Mouse (Mus musculus) midbrain, embryonic 16.5 days (tissue): Measurements from ENCODE around the gene Nfe2l2. TPM values are rescaled to one million over a fixed set of nuclear protein-coding genes. Genes with fewer than 3 reads are reported as not detected.

Experiments used
- ATAC-seq: fragments of 200-750 bp; cut with Nextera tagmentation; 2 replicates; pipeline ENCODE4 v1.8.0; 2017; ENCODE audit warnings: moderate TSS enrichment
- H3K27ac ChIP-seq: fragments of 300-500 bp; sonication (generic); 2 replicates; pipeline ENCODE4 v1.5.1; 2014; ENCODE audit warnings: mild to moderate bottlenecking, low read length, mixed read lengths
- H3K27me3 ChIP-seq: fragments of 300-500 bp; sonication (generic); 2 replicates; pipeline ENCODE4 v1.6.1; 2014; ENCODE audit warnings: low read depth, low read length, mixed read lengths; ENCODE audit not compliant: control insufficient read depth, insufficient read depth
- H3K36me3 ChIP-seq: fragments of 300-500 bp; sonication (generic); 2 replicates; pipeline ENCODE4 v1.6.1; 2014; ENCODE audit warnings: mild to moderate bottlenecking, low read length, moderate library complexity, mixed read lengths; ENCODE audit not compliant: control insufficient read depth, insufficient read depth
- H3K4me1 ChIP-seq: fragments of 300-500 bp; sonication (generic); 2 replicates; pipeline ENCODE4 v1.6.1; 2014; ENCODE audit warnings: mild to moderate bottlenecking, low read length, mixed read lengths; ENCODE audit not compliant: control insufficient read depth, insufficient read depth
- H3K4me2 ChIP-seq: fragments of 300-500 bp; sonication (generic); 2 replicates; pipeline ENCODE4 v1.6.1; 2014; ENCODE audit warnings: mild to moderate bottlenecking, low read length, mixed read lengths
- H3K4me3 ChIP-seq: fragments of 300-500 bp; sonication (generic); 2 replicates; pipeline ENCODE4 v1.5.1; 2014; ENCODE audit warnings: low read depth, mild to moderate bottlenecking, low read length, moderate library complexity, mixed read lengths
- H3K9ac ChIP-seq: fragments of 300-500 bp; sonication (generic); 2 replicates; pipeline ENCODE4 v1.6.1; 2014; ENCODE audit warnings: low read depth, low read length, mixed read lengths
- H3K9me3 ChIP-seq: fragments of 300-500 bp; sonication (generic); replicated peaks from 2 replicates; pipeline ENCODE4 v1.6.1; 2014; ENCODE audit warnings: mild to moderate bottlenecking, low read length, mixed read lengths; ENCODE audit not compliant: control insufficient read depth, poor library complexity, severe bottlenecking
- WGBS: fragments of 180-500 bp; shearing (Covaris S2); extraction: QIAGEN DNeasy Blood & Tissue Kit; methylation state at CpG from one replicate; pipeline ENCODE4 v1.1.7; 2014; 5-methylcytosine and 5-hydroxymethylcytosine counted together
- polyA plus RNA-seq: library from polyadenylated mRNA; unstranded; fragments of >200 nt; fragmentation: Nextera tagmentation; extraction: Ambion mirVana; gene quantifications from 2 replicates; pipeline ENCODE4 v1.2.1, GENCODE M21; 2015

Nfe2l2 gene
- polyA plus RNA-seq, 1 experiment from 2014 or later = 9.3 TPM

DNA sequence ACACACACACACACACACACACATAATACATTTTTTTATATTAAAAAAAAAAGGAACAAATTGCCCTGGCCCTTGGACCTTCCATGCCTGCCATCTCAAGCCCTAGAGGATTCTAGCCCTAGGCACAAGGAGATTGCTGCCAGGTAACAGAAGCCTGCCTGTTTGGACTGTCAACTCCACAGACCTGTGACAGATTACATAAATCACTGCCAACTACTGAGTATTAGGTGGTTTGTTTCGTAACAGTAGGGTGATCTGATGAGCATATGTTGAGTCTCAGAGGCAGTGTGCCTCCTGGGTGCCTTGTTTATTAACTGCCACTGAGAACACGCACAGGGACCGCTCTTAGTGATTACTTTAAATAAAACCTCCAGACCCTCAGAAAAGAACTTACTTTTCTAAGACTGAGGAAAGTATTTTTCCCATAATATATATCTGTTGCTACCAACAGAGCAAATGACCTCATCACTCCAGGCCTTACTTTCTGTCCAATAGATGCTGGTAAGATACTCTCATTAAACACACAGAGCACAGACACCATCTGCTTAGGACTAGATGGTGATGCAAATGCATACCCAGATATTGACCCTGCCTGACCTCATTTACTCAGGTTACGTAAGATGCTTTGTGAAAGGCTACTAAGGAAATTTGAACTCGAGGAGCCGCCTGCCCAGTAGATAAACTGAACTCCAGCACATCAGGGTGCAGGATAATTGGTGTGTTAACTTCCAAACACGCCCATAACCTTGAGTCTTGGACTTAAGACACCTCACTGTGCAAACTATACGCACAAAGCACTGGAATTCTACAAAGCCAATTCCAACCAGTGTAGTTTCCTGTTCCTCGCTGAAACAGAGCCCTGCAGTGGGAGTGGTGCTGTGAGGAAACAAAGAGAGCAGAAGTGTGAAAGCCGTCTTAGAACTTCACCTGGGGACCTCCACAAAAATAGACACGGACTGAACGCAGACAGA, 11.9 kb upstream of the Nfe2l2 start:
- no peaks in the 10 kb centered on the region for H3K27me3 ChIP-seq

GRCm38 (mm10) chr2:75714766-75715165, 10.3 kb upstream of the Nfe2l2 start:
- no peak overlapping the region for H3K9ac ChIP-seq
- ATAC-seq = no peak
- no peaks in the 10 kb centered on the region for H3K4me1 ChIP-seq
- H3K4me3 ChIP-seq = no peak overlapping the region
- no peaks in the 10 kb centered on the region for H3K9me3 ChIP-seq
- 59% methylated on average over 4 of the region's 4 CpGs for WGBS
- H3K27me3 ChIP-seq = no peaks in the 10 kb centered on the region
- no peak overlapping the region for H3K27ac ChIP-seq
- H3K36me3 ChIP-seq = no peaks in the 10 kb centered on the region
- no peak overlapping the region for H3K4me2 ChIP-seq

More for the DNA sequence above, 11.9 kb upstream of the Nfe2l2 start:
- H3K9ac ChIP-seq = no peak overlapping the region
- H3K9me3 ChIP-seq = no peaks in the 10 kb centered on the region
- no peaks in the 10 kb centered on the region for H3K36me3 ChIP-seq
- ATAC-seq = no peak
- no peak overlapping the region for H3K27ac ChIP-seq
- no peaks in the 10 kb centered on the region for H3K4me1 ChIP-seq
- H3K4me2 ChIP-seq = no peak overlapping the region
- WGBS = 60% methylated on average over 12 of the region's 12 CpGs
- H3K4me3 ChIP-seq = no peak overlapping the region

- 85% methylated on average over 3 of the region's 3 CpGs for WGBS
- no peaks in the 10 kb centered on the region for H3K4me1 ChIP-seq
- no peak overlapping the region for H3K9ac ChIP-seq
- H3K36me3 ChIP-seq = no peaks in the 10 kb centered on the region
- no peak overlapping the region for H3K4me2 ChIP-seq
- ATAC-seq = no peak
- no peak overlapping the region for H3K4me3 ChIP-seq
- H3K27me3 ChIP-seq = no peaks in the 10 kb centered on the region
- no peaks in the 10 kb centered on the region for H3K9me3 ChIP-seq
- H3K27ac ChIP-seq = no peak overlapping the region
Measured at GRCm38 (mm10) chr2:75713083-75713482, 8.6 kb upstream of the Nfe2l2 start.

DNA sequence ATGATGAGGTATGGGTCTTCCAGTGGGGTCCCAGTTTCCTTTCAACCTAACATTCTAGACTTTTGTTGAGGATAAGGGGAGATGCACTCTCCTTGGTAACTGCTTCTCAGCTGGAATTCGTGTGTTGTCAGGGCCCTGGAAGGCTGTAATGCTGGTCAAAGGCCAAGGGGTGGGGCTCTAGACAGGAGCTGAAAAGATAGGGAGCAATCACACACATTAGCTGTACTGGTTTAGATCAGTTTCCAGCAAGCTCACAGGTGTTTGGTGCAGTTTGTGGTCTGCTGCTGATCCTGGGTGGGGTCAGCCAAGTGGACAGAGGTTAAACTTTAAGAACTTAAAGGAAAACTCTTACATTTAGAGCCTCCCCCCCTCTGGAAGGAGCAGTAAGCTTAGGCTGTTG, 3.0 kb upstream of the Nfe2l2 start:
- no peak overlapping the region for H3K4me2 ChIP-seq
- no peak overlapping the region for H3K9ac ChIP-seq
- peaks cover 5% of the 10 kb centered on the region; the same call in 1 of the 2 replicates for H3K27me3 ChIP-seq
- no peak overlapping the region for H3K27ac ChIP-seq
- ATAC-seq = no peak
- H3K4me1 ChIP-seq = peaks cover 9% of the 10 kb centered on the region; the same call in 1 of the 2 replicates
- H3K9me3 ChIP-seq = no peaks in the 10 kb centered on the region
- no peak overlapping the region for H3K4me3 ChIP-seq
- 14% methylated on average over 1 of the region's 1 CpGs for WGBS
- H3K36me3 ChIP-seq = no peaks in the 10 kb centered on the region

DNA sequence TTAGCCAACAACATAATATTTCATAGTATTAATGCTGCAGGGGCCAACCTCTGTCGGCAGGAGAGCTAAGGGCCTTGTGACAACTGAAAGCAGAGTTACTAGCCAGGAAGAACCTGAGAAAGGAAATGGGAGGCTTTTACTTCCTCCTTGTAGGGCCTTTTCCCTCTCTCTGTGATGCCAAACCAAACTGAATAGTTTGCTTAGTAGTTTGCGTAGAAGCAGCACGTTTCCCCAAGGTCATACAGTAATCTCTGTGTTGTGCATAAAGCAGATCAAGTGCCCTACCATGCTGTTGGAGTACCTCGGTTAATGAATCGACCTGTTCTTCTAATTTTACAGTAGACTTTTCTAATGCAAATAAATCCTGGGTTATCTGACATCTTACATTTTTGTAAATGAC, 2.0 kb upstream of the Nfe2l2 start:
- Histone ChIP-seq H3K9ac (no peak overlapping the region), H3K4me2 (no peak overlapping the region), H3K27me3 (peaks cover 5% of the 10 kb centered on the region; the same call in 1 of the 2 replicates), H3K4me3 (no peak overlapping the region), H3K9me3 (no peaks in the 10 kb centered on the region), H3K36me3 (no peaks in the 10 kb centered on the region), H3K4me1 (peaks cover 9% of the 10 kb centered on the region; the same call in 1 of the 2 replicates), H3K27ac (no peak overlapping the region)
- ATAC-seq = no peak
- WGBS = 45% methylated on average over 5 of the region's 5 CpGs

DNA sequence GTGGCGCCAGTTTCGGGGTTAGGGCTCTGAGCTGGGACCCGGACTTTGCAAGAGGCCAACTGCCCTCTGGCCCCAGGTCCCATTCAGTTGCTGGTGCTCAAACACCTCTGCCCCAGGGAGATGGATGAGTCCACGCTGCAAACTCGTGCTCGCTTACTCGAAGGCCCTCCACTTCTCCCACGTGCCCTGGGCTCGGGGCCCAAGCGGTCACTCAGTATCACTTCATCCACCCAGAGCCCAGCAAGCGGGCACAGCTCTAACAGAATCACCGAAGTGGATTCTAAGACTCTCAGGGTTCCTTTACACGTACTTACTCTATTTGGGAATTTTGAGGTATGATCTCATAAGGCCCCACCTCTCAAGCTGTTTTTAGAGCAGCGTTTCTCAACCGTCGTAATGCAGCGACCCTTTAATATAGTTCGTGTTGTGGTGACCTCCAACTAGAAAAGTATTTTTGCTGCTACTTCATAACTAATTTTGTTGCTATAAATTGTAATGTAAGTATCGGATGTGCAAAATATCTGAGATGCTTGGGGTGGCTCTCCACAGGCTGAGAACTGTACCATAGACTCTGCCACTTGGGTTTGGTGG, 816 bp upstream of the Nfe2l2 start:
- H3K27ac ChIP-seq = 0 out of 2 replicates have a peak overlapping the region, but pooled peaks have one; percentile 1
- H3K27me3 ChIP-seq = peaks cover 5% of the 10 kb centered on the region; the same call in 1 of the 2 replicates
- ATAC-seq = peak; percentile 43; the same call in 1 of the 2 replicates
- 35% methylated on average over 19 of the region's 19 CpGs for WGBS
- H3K36me3 ChIP-seq = no peaks in the 10 kb centered on the region
- peak overlapping the region; percentile 72 for H3K4me2 ChIP-seq
- no peaks in the 10 kb centered on the region for H3K9me3 ChIP-seq
- H3K9ac ChIP-seq = peak overlapping the region; percentile 67
- peak overlapping the region; percentile 50 for H3K4me3 ChIP-seq
- peaks cover 9% of the 10 kb centered on the region; the same call in 1 of the 2 replicates for H3K4me1 ChIP-seq

- peak overlapping the region; percentile 67 for H3K27ac ChIP-seq
- ATAC-seq = peak; percentile 82
- under 1% methylated on average over 50 of the region's 62 CpGs for WGBS
Measured at GRCm38 (mm10) chr2:75703375-75704181, 863 bp downstream of the Nfe2l2 start.

DNA sequence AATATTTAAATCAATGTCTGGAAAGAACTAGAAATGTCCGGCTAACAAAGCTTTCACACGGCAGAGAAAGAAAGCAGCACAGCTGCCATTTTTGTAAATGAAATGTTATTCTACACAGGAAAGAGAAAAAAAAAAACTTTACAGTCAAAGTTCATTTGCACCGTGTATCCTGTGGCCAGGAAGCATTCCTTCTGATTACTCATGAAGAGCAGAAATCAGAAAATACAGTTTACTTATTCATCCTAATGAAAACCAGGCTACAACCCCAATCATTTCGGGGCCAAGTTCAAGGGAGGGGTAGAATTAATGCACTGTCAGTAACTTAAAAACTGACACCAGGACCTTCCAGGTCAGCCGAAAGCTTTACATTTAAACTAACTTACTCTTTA, 1.9 kb downstream of the Nfe2l2 start:
- peak overlapping the region; percentile 72 for H3K4me2 ChIP-seq

More at GRCm38 (mm10) chr2:75703375-75704181, 863 bp downstream of the Nfe2l2 start:
- H3K36me3 ChIP-seq = no peaks in the 10 kb centered on the region
- H3K27me3 ChIP-seq = peaks cover 5% of the 10 kb centered on the region; the same call in 1 of the 2 replicates
- H3K4me1 ChIP-seq = peaks cover 9% of the 10 kb centered on the region; the same call in 1 of the 2 replicates
- no peaks in the 10 kb centered on the region for H3K9me3 ChIP-seq
- H3K4me2 ChIP-seq = peak overlapping the region; percentile 72
- H3K9ac ChIP-seq = peak overlapping the region; percentile 67
- peak overlapping the region; percentile 50 for H3K4me3 ChIP-seq

More for the DNA sequence above, 1.9 kb downstream of the Nfe2l2 start:
- Histone ChIP-seq H3K4me1 (peaks cover 9% of the 10 kb centered on the region; the same call in 1 of the 2 replicates), H3K9ac (no peak overlapping the region), H3K4me3 (no peak overlapping the region), H3K27ac (no peak overlapping the region), H3K9me3 (no peaks in the 10 kb centered on the region), H3K36me3 (no peaks in the 10 kb centered on the region), H3K27me3 (peaks cover 5% of the 10 kb centered on the region; the same call in 1 of the 2 replicates)
- WGBS = 32% methylated on average over 5 of the region's 5 CpGs
- ATAC-seq = no peak
